Mouse (Mus musculus) granulocyte monocyte progenitor cell, adult 5-6 weeks (primary cell): ENCODE measurements around the gene Cdh26. TPM values are rescaled to one million over a fixed set of nuclear protein-coding genes. Genes with fewer than 3 reads are reported as not detected.
A peak's percentile ranks its signal among the peaks of the same experiment; 100 is the strongest.

Source experiments
- ATAC-seq: replicated peaks from 2 replicates; pipeline ENCODE4 v1.8.0; 2016; ENCODE audit warnings: mild to moderate bottlenecking, moderate TSS enrichment, inconsistent platforms; ENCODE audit not compliant: poor library complexity, severe bottlenecking
- total RNA-seq, 2 experiments: library from RNA; stranded (forward) in 1 of 2; stranded (reverse) in 1 of 2; fragments of 200-712, 200-1000 nt in 1 of 2; fragments of >200 nt in 1 of 2; fragmentation: Nextera tagmentation in 1 of 2; gene quantifications; 2 replicates each; pipeline ENCODE4 v1.2.3; 2014 to 2017

Gene Cdh26
- not detected in 2 replicates for total RNA-seq (2014; fragmentation: Nextera tagmentation)
- not detected in 2 replicates for total RNA-seq (2017)

DNA sequence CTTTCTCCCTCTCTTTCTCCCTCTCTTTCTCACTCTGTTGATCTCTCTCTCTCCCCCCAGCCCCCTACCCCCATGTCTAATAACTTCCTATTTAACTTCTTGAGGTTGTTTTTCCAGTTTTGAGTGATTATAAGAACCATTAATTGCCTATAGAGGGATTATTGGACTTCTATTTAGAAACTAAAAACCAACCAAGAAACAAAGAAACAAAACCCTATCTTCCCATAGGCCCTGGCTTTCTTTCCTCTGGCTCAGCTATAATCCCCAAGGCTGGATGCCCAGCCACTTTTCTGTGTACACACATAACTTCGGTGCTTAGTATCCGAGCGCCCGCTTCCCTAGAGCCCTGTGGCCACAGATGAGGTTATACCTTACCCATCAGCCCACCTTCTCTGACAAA lies at the start of gene Cdh26:
Cdh26 (plus strand) TSS at position 301 of the 400 bp plus-strand sequence.
- no peak for ATAC-seq

DNA sequence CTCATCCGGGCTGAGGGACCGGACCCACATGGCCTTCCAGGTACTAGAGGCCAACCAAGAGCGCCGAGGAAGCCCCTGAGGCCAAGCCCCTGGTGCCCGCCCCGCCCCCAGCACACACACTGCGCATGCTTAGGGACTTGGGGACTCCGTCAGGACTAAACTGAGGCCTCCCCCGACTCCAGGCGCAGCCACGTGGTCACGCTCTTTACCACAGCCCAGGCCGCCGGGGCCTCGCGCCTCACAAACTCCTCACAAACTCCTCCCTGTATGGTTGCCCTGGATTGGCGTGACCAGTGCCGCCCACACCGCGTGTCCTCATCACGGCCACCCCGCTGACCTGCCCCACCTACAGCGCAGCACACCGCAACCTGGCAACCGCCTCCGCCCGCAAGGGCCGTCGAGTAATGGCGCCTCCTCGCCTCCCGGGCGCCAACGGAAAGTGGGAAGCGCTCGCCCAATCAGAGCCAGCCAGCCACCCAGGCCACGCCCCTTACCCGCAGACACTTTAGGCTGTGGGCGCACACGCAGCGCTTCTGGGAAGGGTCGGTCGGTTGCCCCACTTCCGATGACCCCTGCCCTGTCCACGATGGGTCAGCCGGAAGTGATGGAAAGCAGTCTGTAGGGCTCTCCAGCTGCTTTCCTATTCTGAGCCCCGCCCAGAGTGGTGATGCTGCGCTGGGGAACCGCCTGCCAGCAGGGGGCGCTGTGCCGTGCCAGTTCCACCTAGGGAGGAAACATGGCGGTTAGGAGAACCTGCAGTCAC lies 23.1 kb upstream of the Cdh26 start, which contains the start of gene Sycp2:
Sycp2 (minus strand) TSS at position 633 of the 763 bp plus-strand sequence.
- peak; percentile 23 for ATAC-seq

DNA sequence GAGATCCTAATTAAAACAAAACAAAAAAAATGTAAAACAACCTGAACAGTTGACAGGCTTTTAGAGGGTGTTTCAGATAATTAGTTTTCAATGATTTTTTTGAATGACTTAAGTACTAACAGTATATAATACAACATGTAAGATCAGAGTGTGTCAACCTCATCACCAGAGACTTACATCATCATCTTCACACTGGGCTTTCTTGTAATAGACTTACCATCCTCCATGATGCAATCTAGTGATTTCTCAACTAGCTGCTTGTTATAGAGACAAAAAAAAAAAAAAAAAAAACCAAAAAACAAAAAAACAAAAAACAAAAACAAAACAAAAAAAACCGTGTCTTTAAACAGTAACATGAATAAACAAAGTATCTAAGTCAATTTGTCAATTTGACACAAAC lies 21.3 kb upstream of the Cdh26 start:
- ATAC-seq = peak; percentile 69

DNA sequence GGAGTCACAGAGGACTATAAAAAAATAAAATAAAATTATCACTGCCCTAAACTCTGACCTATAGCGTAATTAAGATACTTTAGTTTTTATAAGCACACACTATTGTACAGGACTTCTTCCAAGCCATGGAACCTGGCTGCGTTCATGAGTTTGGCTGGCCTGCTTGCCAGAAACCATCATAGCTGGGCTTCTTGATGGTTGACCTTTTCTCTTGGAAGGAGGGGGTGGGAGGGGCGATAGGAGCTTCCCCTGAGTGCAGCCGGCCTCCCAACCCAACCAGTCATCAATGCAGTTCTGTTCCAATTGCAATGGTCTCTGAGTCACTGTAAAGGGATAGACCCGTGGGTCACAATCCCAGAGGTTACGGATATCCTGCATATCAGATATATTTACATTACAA lies 20.0 kb upstream of the Cdh26 start:
- ATAC-seq = no peak

DNA sequence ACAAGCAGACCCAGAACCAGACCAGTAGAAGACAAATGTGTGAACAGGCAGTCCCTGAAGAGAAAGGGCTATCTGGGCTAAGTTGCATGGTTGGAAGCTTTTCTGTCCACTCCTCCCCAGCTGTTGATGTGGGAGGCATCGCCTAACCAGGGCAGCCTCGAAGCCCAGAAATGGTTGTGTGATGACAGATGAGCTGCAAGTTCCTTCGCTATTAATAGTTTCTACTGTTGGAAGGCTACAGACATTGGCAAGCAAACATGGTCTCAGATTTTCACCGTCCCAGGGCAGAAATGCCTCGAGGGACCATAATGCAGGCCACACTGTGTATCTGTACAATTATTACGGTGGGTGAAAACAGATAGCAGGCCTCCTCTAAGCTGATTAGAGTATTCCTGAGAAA lies 17.7 kb upstream of the Cdh26 start:
- no peak for ATAC-seq

DNA sequence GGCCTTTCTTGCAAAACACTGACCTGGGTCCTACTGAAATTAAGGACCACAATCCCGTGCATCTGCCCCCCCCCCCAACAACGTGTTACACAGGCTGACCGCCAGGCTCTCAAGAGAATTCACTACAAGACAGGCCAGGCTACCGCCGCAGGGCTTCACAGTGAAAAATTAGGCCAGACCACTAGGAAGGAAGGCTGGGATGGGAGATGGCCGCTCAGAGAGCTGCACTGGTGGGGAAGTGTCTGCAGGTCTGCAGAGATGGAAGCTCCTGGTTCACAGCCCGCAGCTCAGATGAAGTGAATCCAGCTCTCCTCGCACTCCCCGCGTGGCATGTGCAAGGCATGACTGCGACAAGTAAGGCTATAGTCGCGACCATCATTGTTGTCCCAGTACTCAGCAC lies 17.2 kb upstream of the Cdh26 start:
- ATAC-seq = no peak

DNA sequence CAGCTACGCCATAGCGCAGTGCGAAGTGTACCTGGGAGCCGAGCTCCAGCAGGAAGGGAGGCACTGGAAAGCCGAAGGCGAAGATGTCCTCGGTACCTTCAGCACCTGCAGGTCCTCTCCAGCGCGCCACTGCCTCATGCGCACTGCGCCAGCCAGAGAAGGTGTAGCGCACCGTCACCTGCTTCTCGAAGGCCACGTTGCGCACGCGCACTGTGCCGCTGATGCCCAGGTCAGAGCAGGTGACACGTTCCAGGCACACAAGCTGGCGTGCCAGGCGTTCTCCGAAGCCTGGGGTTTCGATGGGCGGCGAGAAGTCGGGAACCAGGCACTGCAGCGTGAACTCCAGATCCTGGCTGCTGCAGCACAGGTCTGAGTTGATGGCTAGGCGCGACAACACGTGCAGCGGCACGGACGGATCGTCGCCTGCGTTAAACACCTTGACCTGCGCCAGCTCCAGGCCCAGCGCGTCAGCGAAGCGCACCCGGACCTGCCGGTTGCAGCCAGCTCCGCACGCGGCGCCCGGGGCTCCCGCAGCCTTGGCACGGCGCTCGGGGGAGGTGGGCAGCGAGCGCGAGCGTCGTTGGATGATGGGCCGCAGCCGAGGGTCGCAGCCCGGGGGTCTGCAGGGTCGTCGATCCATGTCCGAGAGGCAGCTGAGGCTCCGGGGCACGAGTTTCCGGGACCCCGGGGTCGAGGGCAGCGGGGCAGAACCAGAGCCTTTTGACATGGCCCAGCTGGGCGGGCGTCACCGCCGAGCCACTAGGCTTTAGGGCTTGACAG lies 16.7 kb upstream of the Cdh26 start:
- no peak for ATAC-seq

DNA sequence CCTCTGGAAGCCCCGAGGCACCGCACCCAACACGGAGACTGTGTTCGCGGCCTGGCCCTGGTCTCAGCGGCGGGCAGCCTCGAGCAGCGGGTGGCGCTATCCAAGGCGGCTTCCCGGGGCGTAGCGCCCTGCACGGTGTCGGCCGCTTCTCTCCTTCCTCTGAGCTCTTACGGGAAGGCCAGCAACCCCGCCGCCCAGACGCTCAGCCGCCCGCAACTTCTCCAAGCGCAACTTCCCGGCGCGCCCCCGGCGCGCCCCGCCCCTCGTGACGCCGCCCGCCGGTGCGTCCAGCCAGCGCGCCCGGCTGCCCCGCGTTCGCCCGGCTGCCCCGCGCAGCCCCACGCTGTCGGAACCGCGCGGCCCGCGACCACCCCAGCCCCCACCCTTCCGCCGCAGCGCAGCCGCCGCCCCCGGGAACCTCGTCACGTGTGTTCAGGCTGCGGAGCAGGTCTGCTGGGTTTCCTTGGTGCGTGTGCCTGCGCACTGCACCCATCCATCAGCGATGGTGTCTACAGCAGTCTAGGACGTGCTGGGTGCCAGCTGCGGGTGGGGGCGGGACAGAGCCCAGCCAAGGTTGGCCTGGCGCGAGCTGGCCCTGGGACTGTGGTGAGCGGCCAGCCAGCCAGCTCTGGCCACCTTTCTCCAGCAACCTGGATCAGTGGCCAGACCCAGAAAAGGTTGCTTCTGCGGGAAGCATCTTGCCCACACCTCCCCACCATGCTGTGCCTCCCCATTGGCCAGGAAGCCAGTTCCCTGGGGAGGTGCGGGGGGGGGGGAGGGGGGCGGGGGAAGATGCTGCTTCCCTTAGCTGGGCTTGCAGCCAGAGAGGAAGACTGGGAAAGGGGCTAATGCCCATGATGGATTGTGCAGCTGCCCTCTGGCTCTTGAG lies 15.8 kb upstream of the Cdh26 start, which contains the start of the genes Ppp1r3d and Fam217b:
Ppp1r3d (minus strand) TSS at position 212 of the 889 bp plus-strand sequence.
Fam217b (plus strand) TSS at position 264 of the 889 bp plus-strand sequence.
- peak; percentile 57 for ATAC-seq

DNA sequence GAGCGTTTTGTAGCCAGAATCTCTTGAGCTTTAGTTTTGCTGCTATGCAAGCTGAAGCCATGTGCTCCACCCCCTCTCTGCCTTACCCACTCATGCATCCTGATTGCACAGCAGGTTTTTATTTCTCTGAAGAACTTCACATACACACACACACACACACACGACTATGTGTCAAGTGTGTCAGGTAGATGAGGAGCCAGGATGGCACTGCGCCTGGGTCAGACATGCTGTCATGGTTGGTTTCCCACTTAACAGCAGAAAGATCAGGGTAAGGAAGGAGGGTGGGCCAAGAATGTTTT lies 15.2 kb upstream of the Cdh26 start:
- ATAC-seq = no peak

DNA sequence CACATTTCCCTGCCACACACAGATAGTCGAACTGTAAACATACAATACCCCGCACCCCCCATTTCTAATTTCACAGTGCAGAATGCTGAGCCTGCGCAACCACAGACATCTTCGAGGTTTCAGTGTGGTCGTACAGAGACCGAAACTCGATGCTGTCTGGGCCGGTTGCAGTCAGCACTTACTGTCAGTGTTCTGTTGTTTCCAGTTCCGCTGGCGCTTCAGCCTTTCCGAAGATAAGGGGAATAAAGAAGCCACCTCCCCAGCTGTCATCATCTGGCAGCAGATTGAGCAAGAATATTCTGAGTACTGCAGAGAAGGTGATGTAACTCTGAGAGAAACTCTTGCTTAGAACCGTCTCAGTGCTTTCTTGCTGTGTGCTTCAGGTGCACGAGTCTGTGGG lies 13.9 kb upstream of the Cdh26 start:
- ATAC-seq = peak; percentile 71

DNA sequence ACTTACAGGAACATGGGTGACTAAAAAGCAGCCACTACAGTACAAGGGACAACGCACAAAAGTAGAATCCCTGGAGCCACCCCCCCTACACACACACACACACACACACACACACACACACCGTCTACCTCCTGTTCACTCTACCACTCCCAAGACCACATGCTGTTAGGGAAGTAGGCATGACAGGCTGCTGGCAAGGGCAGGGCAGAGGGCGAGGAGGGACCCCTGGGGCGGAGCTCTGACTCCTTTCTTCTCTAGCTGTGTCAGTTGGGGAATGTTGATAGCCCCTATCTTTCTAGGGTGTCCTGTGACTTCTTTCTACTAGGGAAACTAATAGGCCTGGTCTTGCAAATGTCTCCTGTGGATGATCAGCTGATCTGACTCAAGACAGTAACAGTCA lies 13.4 kb upstream of the Cdh26 start:
- ATAC-seq = peak; percentile 49

DNA sequence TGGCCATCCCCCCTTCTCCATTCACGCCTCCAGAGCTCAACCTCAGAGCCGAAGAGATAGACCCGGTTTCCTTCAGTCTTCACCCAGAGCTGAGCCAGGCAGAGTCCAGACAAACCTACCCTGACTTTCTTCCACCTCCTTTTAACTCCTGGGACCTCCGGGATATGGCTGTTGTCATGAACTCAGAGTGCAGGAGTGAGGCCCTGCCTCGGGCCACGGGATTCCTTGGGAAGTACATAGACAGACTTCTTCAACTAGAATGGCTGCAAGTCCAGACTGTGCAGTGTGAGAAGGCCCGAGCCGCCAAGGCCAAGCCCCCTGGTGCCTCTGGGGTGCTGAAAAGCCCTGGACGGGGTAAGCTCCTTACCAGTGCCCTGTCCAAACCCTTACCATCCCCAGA lies 9.8 kb upstream of the Cdh26 start:
- ATAC-seq = no peak

DNA sequence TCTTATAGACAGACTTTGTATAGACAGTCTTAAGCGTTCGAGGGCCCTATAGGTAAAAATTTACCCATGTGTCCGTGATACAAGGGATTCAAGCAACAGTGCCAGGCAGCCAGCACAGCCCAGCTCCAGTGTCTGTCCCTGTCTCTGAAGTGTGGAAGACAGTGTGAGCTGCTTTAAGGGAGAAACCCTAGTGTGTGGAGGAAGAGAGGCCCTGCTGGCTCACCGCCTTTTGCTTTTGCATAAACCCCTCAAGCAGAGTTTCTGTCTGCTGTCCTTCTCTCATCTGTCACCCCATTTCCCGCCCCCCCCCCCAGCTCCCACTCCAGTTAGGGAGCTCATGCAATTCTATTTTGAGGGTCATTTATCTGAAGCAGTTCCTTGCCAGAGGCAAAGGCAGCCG lies 8.7 kb upstream of the Cdh26 start:
- ATAC-seq = no peak

DNA sequence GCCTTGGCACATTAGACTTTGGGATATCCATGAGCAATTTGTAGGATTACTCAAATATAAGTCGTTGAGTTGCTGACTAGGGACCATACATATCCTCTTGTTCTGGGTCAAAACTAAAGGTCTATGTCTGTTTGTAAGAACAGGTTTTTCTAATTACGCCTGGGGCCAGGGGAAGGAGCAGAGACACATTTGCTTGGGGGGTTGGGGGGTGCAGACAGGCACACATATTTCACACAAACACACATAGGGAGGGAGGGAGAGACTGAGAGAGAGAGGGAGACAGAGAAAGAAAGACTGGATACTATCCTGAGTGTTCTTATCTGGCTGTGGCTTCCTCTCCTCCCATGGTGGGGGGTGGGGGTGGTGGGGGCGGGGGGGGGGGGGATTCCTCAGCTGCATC lies 8.1 kb upstream of the Cdh26 start:
- ATAC-seq = no peak

DNA sequence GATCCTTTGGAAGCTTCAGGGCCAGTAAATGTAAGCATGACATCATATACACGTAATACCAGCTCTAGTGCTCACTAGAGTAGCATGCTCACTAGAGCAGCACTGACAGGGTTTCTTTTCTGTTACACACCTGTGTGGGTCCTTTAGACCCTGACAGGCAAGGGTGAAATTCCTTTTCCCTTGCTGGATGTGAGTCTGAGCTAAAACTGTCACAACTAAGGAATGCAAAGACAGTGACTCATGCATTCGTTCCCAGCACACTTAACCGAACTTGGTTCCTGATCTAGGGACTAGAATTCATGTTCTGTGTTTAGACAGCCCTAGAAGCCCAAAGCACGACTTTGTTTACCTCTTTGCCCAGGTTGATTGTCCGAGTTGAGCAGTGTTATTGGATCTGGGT lies 7.1 kb upstream of the Cdh26 start:
- ATAC-seq = no peak

DNA sequence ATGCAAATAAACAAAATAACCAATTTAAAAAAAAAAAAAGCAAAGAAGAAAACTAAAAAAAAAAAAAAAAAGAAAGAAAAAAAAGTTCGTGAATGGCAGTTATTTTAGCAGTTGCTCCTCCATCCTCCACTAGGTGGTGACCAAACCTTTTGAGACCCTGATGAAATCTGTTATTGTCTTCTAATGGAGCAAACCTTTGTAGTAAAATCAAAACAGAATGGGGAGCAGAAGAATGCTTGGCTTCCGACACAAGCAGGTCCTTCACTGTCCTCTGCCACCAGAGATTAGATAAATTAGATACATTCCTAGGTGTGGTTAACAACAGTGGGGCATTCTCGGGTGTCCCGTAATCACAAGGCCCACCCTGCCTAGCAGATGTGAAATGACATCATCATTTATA lies 4.1 kb upstream of the Cdh26 start:
- peak; percentile 47; the same call in 1 of the 2 replicates for ATAC-seq

DNA sequence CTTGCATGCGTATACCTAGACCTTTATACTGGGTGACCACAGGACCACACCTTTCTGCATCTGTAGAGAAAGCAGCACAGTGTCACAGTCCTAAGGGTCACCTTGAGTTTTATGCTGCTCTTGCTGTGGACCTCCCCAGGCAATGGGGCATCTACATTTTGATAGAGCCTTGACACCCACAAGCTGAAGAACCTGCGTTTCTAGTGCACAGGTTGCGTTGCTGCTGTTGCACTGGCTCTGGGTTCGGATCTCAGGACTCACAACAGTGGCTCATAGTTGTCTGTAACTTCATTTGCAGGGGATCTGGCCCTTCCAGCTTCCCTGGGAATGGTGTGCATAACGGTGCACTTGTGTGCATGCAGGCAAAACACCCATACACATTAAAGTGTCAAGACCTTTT lies 3.1 kb upstream of the Cdh26 start:
- ATAC-seq = no peak

DNA sequence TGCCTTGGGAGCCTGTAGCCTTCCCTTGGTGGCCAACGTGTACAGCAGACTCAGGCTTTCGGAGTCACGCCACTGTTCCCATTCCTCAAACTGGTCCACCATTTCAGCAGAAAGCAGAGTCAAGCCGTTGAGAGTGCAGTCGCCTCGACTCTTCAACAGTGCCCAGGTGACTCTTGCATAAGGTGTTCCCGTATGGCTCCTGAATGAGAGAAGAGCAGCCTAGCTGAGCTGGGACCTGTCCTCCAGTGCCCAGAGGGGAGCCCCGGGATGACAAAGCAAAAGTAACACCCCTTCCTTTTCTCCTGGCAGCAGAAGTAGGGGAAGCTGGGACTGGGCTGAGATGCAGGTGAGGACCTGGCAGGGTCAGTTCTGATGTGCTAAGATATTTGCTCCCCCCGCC lies 2.1 kb upstream of the Cdh26 start:
- ATAC-seq = no peak

DNA sequence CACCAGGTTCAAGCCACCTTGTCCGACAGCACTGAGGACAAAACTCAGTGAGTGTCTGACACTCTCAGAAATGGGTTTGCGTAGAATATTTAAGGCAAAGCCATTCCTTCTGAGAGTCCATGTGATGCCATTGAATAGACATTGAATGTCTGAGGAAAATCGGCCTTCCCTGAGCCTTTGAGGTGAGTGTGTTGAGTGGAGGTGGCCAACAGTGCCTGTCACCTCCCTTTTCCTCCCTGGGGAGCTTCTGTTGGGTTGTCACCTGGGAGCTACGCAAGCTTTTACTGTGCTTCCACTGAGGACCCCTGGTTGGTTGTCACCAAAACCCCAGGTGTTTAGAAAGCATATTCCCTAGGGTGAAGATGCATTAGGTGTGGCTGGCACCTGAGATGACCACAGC lies 1.7 kb upstream of the Cdh26 start:
- no peak for ATAC-seq

DNA sequence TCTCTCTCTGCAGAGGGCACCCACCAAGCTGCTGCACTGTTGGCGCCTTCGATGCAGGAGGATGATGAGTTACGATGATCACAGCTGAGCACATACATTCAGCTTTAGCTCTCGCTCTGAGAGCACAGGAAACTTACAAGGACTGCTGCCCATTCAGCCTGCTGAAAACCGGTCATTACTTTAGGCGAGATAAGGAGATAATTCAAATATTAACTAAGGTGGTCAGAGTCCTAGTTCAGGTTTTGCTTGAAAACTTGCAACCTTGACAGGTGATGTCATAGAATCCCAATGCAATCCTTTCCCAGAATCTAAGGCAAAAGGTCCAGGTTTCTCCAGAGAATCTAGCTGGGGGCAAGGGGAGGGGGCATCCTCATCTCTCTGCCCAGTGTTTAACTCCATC lies 905 bp upstream of the Cdh26 start:
- no peak for ATAC-seq

DNA sequence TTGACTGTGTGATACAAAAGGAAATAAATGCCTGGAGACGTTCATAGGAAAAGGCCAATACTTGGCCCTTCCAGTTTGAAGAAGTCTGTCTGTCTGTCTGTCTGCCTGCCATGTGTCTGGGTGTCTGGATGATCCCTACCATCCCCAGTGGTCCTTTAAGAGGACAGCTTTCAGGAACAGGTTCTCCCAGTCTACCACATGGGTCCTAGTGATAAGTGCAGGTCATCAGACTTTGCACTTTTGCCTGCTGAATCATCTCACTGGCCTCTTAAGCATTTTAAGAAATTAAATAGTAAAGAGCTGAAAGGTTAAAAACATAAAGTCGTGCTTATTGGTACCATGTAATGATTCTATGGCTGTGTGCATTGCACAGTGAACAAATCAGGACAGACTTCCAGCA lies 3.2 kb downstream of the Cdh26 start:
- no peak for ATAC-seq
